Mouse (Mus musculus): ENCODE data around the gene Rpl5. TPM values are rescaled to one million over a fixed set of nuclear protein-coding genes. Genes with fewer than 3 reads are reported as not detected.

Gene Rpl5
- polyA plus RNA-seq, 1 experiment from 2014 or later, result 27.9 TPM

DNA sequence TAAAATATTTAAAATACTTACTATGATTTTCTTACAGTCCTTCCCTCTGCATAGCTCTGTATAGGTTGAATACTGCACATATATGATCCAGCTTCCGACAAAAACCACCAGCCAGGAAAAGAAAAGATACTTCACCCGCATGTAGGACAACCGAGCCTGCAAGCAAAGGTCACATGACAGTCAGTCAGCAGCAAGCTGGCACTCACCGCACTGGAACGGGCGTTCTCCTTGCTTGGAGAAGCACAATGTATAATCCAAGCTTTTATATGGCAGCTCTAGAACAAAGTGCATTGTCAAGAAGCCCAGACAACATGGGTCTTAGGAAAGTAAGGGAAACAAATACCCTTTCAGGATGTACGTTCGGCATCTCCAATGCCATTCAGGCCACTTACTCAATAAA, 24.3 kb downstream of the Rpl5 start:
- Histone ChIP-seq H3K27ac (ENCODE audit: low read length) (no peak overlapping the region), H3K4me2 (replicated peaks; ENCODE audit: low read depth, low read length) (no peak overlapping the region), H3K36me3 (ENCODE audit: insufficient read depth, low read length) (no peaks in the 10 kb centered on the region), H3K4me3 (ENCODE audit: low read depth, low read length) (no peak overlapping the region), H3K9ac (replicated peaks; ENCODE audit: low read depth) (no peak overlapping the region), H3K9me3 (ENCODE audit: low read length) (no peaks in the 10 kb centered on the region), H3K27me3 (replicated peaks; ENCODE audit: insufficient read depth, low read length) (no peaks in the 10 kb centered on the region), H3K4me1 (ENCODE audit: insufficient read depth, low read depth, low read length) (no peaks in the 10 kb centered on the region)
- ATAC-seq (no peak), DNase-seq (ENCODE audit: low spot score) (no peak)
- no peak for TF ChIP-seq CTCF (IDR thresholded peaks at IDR 0.05)
- no peak for TF ChIP-seq EP300 (IDR thresholded peaks at IDR 0.05)
- 78% methylated on average over 8 of the region's 8 CpGs for WGBS

DNA sequence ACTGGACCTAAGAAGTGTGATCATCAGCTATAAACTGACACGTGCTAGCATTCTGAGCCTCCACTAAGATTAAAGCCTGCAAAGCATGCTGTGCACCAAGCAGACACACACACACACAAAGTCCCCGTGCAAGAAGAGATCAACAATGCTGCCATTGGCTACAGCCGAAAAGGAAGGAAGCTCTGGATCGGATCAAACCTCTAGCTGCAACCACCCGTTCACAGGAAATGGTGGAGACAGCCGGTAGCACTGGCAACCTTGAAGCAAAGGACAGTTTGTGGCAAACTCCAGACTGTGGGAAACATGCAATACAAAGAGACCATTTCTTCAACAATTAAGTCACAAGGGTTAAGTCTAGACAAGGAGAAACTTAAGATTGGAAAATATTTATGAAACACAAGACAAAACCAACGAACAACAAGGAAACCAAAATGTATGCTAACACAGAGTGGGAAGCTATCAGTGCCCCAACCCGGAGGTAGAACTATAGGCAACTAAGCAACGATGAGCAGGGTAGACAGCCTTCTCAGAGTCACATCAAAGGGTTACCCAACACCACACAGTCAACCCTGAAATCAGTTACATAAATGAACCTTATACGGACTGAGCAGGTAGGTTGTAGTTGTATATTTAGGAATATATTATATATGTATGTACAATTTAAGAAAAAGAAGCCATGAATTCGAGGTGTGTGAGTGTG, 26.4 kb downstream of the Rpl5 start:
- Histone ChIP-seq H3K4me2 (replicated peaks; ENCODE audit: low read depth, low read length) (no peak overlapping the region), H3K36me3 (ENCODE audit: insufficient read depth, low read length) (no peaks in the 10 kb centered on the region), H3K4me1 (ENCODE audit: insufficient read depth, low read depth, low read length) (no peaks in the 10 kb centered on the region), H3K9me3 (ENCODE audit: low read length) (no peaks in the 10 kb centered on the region), H3K27ac (ENCODE audit: low read length) (no peak overlapping the region), H3K4me3 (ENCODE audit: low read depth, low read length) (no peak overlapping the region), H3K27me3 (replicated peaks; ENCODE audit: insufficient read depth, low read length) (no peaks in the 10 kb centered on the region), H3K9ac (replicated peaks; ENCODE audit: low read depth) (no peak overlapping the region)
- WGBS, result 63% methylated on average over 11 of the region's 11 CpGs
- DNase-seq (ENCODE audit: low spot score) (no peak), ATAC-seq (no peak)
- no peak for TF ChIP-seq CTCF (IDR thresholded peaks at IDR 0.05)
- TF ChIP-seq EP300 (IDR thresholded peaks at IDR 0.05), result no peak

DNA sequence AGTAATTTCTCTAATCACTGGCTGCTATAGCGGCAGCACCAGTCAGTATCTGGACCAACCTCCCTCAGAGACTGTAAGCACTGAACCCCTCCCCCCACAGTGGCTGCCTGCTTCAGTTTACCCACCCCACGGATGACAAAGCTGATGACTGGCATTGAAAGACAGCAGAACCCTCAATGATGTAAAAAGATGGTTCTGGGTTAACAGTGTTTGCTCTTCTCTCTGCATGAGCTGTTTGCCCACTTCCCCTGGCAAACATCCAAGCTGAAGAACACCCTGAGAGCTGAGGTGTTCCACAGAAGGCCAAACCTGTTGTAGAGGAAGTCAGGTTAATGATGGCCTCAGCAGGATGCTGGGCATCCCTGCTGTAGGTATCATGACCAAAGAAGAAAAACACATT, 32.3 kb downstream of the Rpl5 start:
- no peak overlapping the region for H3K9ac ChIP-seq (replicated peaks; ENCODE audit: low read depth)
- H3K4me2 ChIP-seq (replicated peaks; ENCODE audit: low read depth, low read length), result no peak overlapping the region
- H3K27ac ChIP-seq (ENCODE audit: low read length), result no peak overlapping the region
- no peaks in the 10 kb centered on the region for H3K27me3 ChIP-seq (replicated peaks; ENCODE audit: insufficient read depth, low read length)
- no peaks in the 10 kb centered on the region for H3K9me3 ChIP-seq (ENCODE audit: low read length)
- no peaks in the 10 kb centered on the region for H3K36me3 ChIP-seq (ENCODE audit: insufficient read depth, low read length)
- 33% methylated on average over 2 of the region's 2 CpGs for WGBS
- ATAC-seq (no peak), DNase-seq (ENCODE audit: low spot score) (no peak)
- H3K4me3 ChIP-seq (ENCODE audit: low read depth, low read length), result no peak overlapping the region
- no peaks in the 10 kb centered on the region; the same call in 1 of the 2 replicates for H3K4me1 ChIP-seq (ENCODE audit: insufficient read depth, low read depth, low read length)
- TF ChIP-seq CTCF (IDR thresholded peaks at IDR 0.05), result no peak
- no peak for TF ChIP-seq EP300 (IDR thresholded peaks at IDR 0.05)

DNA sequence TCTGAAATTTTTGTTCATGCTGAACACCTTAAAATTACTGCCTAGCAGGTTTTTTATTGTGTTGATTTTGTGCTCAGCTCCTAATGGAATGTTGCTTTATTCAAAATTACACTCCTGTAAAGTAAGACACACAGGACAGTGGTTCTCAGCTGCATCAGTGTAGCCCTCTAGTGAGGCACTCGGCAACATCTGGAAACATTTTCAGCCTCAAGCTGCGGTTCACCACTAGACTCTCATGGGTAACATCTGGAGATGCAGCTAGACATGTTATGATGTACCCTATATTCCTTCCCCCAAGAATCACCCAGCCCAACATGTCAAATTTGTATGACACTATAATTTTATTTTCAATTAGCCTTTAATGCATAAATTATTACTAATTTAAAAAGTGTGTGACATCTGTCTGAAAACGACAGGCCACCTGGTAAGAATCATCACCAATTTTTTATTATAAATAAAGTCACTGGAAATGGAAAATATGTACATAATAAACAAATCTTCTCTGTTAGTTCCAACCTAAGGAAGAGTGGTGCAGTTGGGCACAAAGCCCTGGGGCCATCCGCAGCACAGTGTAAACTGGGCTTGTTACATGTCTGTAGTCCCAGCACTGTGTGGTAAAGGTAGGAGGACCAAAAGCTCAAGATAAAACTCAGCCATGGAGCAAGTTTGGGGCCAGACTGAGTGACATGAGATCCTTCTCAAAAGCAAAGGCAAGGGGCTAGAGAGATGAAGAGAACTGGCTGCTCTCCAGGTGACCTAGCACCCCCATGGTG, 33.1 kb downstream of the Rpl5 start:
- TF ChIP-seq CTCF (IDR thresholded peaks at IDR 0.05), result no peak
- no peak for TF ChIP-seq EP300 (IDR thresholded peaks at IDR 0.05)

DNA sequence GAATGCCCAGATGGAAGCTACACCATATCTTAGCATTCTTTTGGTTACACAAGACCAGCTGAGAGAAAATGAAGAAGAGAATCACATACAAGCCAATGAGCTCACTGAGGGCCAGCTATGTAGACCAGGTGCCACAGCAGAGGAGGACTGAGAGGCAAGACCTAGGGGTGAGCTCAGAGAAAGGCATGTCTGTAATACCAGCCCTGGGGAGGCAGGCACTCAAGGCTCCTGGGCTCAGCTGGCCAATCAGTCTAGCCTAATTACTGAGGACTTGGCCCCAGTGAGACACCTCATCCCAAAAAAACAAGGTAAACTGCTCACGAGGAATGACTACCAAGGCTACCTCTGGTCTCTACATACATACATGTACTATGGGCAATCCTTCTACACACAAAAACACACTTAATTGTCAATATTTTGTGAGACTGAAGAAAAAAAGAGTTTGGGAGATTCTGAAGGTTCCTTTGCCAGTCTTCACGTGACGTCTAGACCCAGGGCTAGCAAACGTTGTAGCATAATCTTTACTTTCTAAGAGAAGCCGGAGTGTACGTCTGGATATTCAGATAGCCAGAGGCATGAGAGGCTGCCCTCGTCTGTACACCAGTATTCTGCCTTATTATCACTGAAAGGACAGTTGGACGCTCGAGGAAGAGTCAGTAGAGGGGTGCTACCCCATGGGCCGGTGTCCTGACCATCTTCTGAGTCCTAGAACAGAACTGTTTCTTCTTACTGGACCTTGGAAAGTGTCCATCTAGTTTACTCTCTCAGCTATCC, 34.7 kb downstream of the Rpl5 start:
- H3K9ac ChIP-seq (replicated peaks; ENCODE audit: low read depth), result no peak overlapping the region
- no peak for DNase-seq (ENCODE audit: low spot score)
- H3K4me1 ChIP-seq (ENCODE audit: insufficient read depth, low read depth, low read length), result no peaks in the 10 kb centered on the region; the same call in 1 of the 2 replicates
- H3K4me2 ChIP-seq (replicated peaks; ENCODE audit: low read depth, low read length), result no peak overlapping the region
- whole genome bisulfite sequencing, result 86% methylated on average over 10 of the region's 10 CpGs
- H3K4me3 ChIP-seq (ENCODE audit: low read depth, low read length), result no peak overlapping the region
- no peak overlapping the region for H3K27ac ChIP-seq (ENCODE audit: low read length)
- no peaks in the 10 kb centered on the region for H3K9me3 ChIP-seq (ENCODE audit: low read length)
- no peak for TF ChIP-seq EP300 (IDR thresholded peaks at IDR 0.05)
- TF ChIP-seq CTCF (IDR thresholded peaks at IDR 0.05), result no peak
- H3K27me3 ChIP-seq (replicated peaks; ENCODE audit: insufficient read depth, low read length), result no peaks in the 10 kb centered on the region
- peak; percentile 43; the same call in 1 of the 2 replicates for ATAC-seq
- no peaks in the 10 kb centered on the region for H3K36me3 ChIP-seq (ENCODE audit: insufficient read depth, low read length)

More for the DNA sequence above, 33.1 kb downstream of the Rpl5 start:
- Histone ChIP-seq H3K27ac (ENCODE audit: low read length) (no peak overlapping the region), H3K9me3 (ENCODE audit: low read length) (no peaks in the 10 kb centered on the region), H3K4me1 (ENCODE audit: insufficient read depth, low read depth, low read length) (no peaks in the 10 kb centered on the region; the same call in 1 of the 2 replicates), H3K36me3 (ENCODE audit: insufficient read depth, low read length) (no peaks in the 10 kb centered on the region), H3K4me3 (ENCODE audit: low read depth, low read length) (no peak overlapping the region), H3K9ac (replicated peaks; ENCODE audit: low read depth) (no peak overlapping the region), H3K4me2 (replicated peaks; ENCODE audit: low read depth, low read length) (no peak overlapping the region), H3K27me3 (replicated peaks; ENCODE audit: insufficient read depth, low read length) (no peaks in the 10 kb centered on the region)
- WGBS, result 64% methylated on average over 4 of the region's 4 CpGs
- ATAC-seq, result no peak
- no peak for DNase-seq (ENCODE audit: low spot score)

Data from lung, postnatal 0 days (tissue).